Mouse (Mus musculus) heart, embryonic 14.5 days (tissue): Measurements from ENCODE around the gene Cyp2ab1. TPM values are rescaled to one million over a fixed set of nuclear protein-coding genes. Genes with fewer than 3 reads are reported as not detected.

ENCODE experiments used
- ATAC-seq: fragments of 200-750 bp; cut with Nextera tagmentation; 2 replicates; pipeline ENCODE4 v1.8.0; 2017; ENCODE audit warnings: low read depth, moderate TSS enrichment; ENCODE audit not compliant: insufficient number of reproducible peaks, insufficient read depth, low FRiP score
- H3K27ac ChIP-seq, 2 experiments: fragments of 200-500 bp in 1 of 2; fragments of 300-500 bp in 1 of 2; sonication (generic) in 1 of 2; replicated peaks in 1 of 2; 2 replicates each; pipeline ENCODE4 v1.5.1; 2012 to 2014; ENCODE audit warnings: low read depth in 2 of 2, low read length in 2 of 2, control low read depth in 1 of 2, mild to moderate bottlenecking in 1 of 2, mixed read lengths in 1 of 2; ENCODE audit not compliant: control insufficient read depth in 1 of 2, insufficient read depth in 1 of 2
- H3K27me3 ChIP-seq: fragments of 300-500 bp; sonication (generic); 2 replicates; pipeline ENCODE4 v1.6.1; 2014; ENCODE audit warnings: mild to moderate bottlenecking, low read length, control low read depth; ENCODE audit not compliant: control insufficient read depth, insufficient read depth
- H3K36me3 ChIP-seq: fragments of 300-500 bp; sonication (generic); 2 replicates; pipeline ENCODE4 v1.6.1; 2014; ENCODE audit warnings: mild to moderate bottlenecking, control low read depth, low read length, mixed read lengths; ENCODE audit not compliant: control insufficient read depth, insufficient read depth
- H3K4me1 ChIP-seq, 2 experiments: fragments of 200-500 bp in 1 of 2; fragments of 300-500 bp in 1 of 2; sonication (generic) in 1 of 2; 2 replicates each; pipeline ENCODE4 v1.6.1; 2012 to 2014; ENCODE audit warnings: low read length in 2 of 2, control low read depth in 1 of 2, mixed read lengths in 1 of 2; ENCODE audit not compliant: control insufficient read depth in 2 of 2, insufficient read depth in 2 of 2
- H3K4me2 ChIP-seq: fragments of 300-500 bp; sonication (generic); 2 replicates; pipeline ENCODE4 v1.6.1; 2014; ENCODE audit warnings: mild to moderate bottlenecking, low read length
- H3K4me3 ChIP-seq, 2 experiments: fragments of 200-500 bp in 1 of 2; fragments of 300-500 bp in 1 of 2; sonication (generic) in 1 of 2; 2 replicates each; pipeline ENCODE4 v1.5.1; 2012 to 2014; ENCODE audit warnings: low read length in 2 of 2, mild to moderate bottlenecking in 2 of 2, control low read depth in 1 of 2, low read depth in 1 of 2, moderate library complexity in 1 of 2; ENCODE audit not compliant: control insufficient read depth in 1 of 2, insufficient read depth in 1 of 2
- H3K9ac ChIP-seq: fragments of 300-500 bp; sonication (generic); 2 replicates; pipeline ENCODE4 v1.6.1; 2014; ENCODE audit warnings: mild to moderate bottlenecking, low read length
- H3K9me3 ChIP-seq: fragments of 300-500 bp; sonication (generic); 2 replicates; pipeline ENCODE4 v1.6.1; 2016; ENCODE audit warnings: low read length, control low read depth; ENCODE audit not compliant: control insufficient read depth
- WGBS: fragments of 180-500 bp; shearing (Covaris S2); extraction: QIAGEN DNeasy Blood & Tissue Kit; methylation state at CpG from one replicate; pipeline ENCODE4 v1.1.7; 2014; 5-methylcytosine and 5-hydroxymethylcytosine counted together
- polyA plus RNA-seq: library from polyadenylated mRNA; unstranded; fragments of >200 nt; fragmentation: Nextera tagmentation; extraction: Ambion mirVana; gene quantifications from 2 replicates; pipeline ENCODE4 v1.2.1, GENCODE M21; 2014

The Cyp2ab1 gene
- polyA plus RNA-seq, 1 experiment from 2014 or later, result not detected

DNA sequence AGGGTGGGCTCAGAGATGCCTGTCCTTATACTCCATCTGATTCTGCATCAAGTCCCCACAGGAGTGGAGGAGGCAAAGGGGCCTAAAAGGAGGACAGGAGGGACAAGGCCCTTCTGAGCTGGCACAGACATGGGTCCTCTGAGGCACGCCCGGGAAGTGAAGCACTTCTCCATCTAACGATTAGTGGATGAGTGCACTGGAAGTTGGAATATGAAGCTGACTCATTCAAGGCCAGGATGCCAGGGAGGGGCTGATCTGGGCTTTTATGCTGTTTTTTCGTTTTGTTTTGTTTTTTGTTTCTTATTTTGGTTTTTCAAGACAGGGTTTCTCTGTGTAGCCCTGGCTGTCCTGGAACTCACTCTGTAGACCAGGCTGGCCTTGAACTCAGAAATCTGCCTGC is 9.9 kb downstream of the Cyp2ab1 start:
- Histone ChIP-seq H3K4me3 (no peak overlapping the region), H3K27me3 (no peaks in the 10 kb centered on the region), H3K9ac (no peak overlapping the region), H3K9me3 (no peaks in the 10 kb centered on the region), H3K4me2 (no peak overlapping the region), H3K4me1 (no peaks in the 10 kb centered on the region), H3K27ac (no peak overlapping the region), H3K36me3 (no peaks in the 10 kb centered on the region)
- WGBS, result 87% methylated on average over 4 of the region's 4 CpGs
- no peak for ATAC-seq

GRCm38 (mm10) chr16:20312272-20312671 is 12.9 kb downstream of the Cyp2ab1 start:
- WGBS, result 53% methylated on average over 14 of the region's 14 CpGs
- no peak for ATAC-seq

GRCm38 (mm10) chr16:20301770-20302649 is 23.2 kb downstream of the Cyp2ab1 start, which contains the start of gene Parl:
Gene Parl, minus strand, starts transcription at chr16:20302387.
- peak; percentile 83 for ATAC-seq
- under 1% methylated on average over 50 of the region's 52 CpGs for WGBS
- Histone ChIP-seq H3K4me2 (peak within 1 kb of the TSS; percentile 73), H3K27ac (peak within 1 kb of the TSS; percentile 63 to 75), H3K4me1 (peaks cover 3 to 20% of the 10 kb centered on the region in 2 experiments; a peak in 3 of 4 replicates), H3K27me3 (no peaks in the 10 kb centered on the region), H3K4me3 (peak within 1 kb of the TSS; percentile 72 to 93), H3K9me3 (no peaks in the 10 kb centered on the region), H3K9ac (peak within 1 kb of the TSS; percentile 89), H3K36me3 (peaks cover 12% of the 10 kb centered on the region)

More at GRCm38 (mm10) chr16:20312272-20312671, 12.9 kb downstream of the Cyp2ab1 start:
- Histone ChIP-seq H3K4me2 (no peak overlapping the region), H3K36me3 (no peaks in the 10 kb centered on the region), H3K27me3 (no peaks in the 10 kb centered on the region), H3K4me3 (no peak overlapping the region), H3K9ac (0 out of 2 replicates have a peak overlapping the region, but pooled peaks have one; percentile 4), H3K27ac (no peak overlapping the region), H3K9me3 (no peaks in the 10 kb centered on the region), H3K4me1 (no peaks in the 10 kb centered on the region)

GRCm38 (mm10) chr16:20300076-20300475 is 25.1 kb downstream of the Cyp2ab1 start:
- 0 out of 2 replicates have a peak overlapping the region, but pooled peaks have one; percentile 73 for H3K4me2 ChIP-seq
- H3K9me3 ChIP-seq, result no peaks in the 10 kb centered on the region
- no peaks in the 10 kb centered on the region for H3K27me3 ChIP-seq
- WGBS, result 92% methylated on average over 2 of the region's 2 CpGs
- no peak for ATAC-seq
- no peak overlapping the region for H3K27ac ChIP-seq
- H3K9ac ChIP-seq, result peak overlapping the region; percentile 89; the same call in 1 of the 2 replicates
- peaks cover 32% of the 10 kb centered on the region for H3K36me3 ChIP-seq
- no peak overlapping the region for H3K4me3 ChIP-seq
- H3K4me1 ChIP-seq, result peaks cover 3 to 20% of the 10 kb centered on the region in 2 experiments; a peak in 3 of 4 replicates

GRCm38 (mm10) chr16:20280238-20280637 is 45.0 kb downstream of the Cyp2ab1 start:
- no peaks in the 10 kb centered on the region for H3K27me3 ChIP-seq
- H3K27ac ChIP-seq, result no peak overlapping the region
- 0 out of 4 replicates have a peak, but pooled peaks cover 0 to 5% of the 10 kb centered on the region in 2 experiments for H3K4me1 ChIP-seq
- no peaks in the 10 kb centered on the region for H3K9me3 ChIP-seq
- peaks cover 68% of the 10 kb centered on the region for H3K36me3 ChIP-seq
- no peak overlapping the region for H3K4me2 ChIP-seq
- H3K9ac ChIP-seq, result no peak overlapping the region
- WGBS, result 72% methylated on average over 4 of the region's 4 CpGs
- ATAC-seq, result no peak
- H3K4me3 ChIP-seq, result no peak overlapping the region

DNA sequence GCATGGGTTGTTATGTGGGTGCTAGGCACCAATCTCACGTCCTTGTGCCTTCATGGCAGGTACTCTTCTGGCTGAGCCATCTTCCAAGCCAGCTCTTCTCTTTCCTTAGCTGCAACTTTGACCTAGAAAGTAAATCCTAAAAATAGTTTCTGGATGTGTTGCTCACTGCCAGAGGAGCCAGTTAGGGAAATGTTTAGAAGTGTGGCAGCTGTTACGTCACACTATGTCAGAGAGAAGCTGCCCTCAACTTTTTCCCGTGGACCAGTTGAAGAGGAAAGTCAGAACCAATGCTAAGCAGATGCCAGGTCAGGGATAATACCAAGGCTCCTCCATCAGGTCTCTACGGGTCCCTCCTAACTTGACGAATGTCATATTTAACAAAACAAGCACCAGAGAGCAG is 45.8 kb downstream of the Cyp2ab1 start:
- no peak overlapping the region for H3K4me3 ChIP-seq
- H3K4me2 ChIP-seq, result no peak overlapping the region
- no peak overlapping the region for H3K9ac ChIP-seq
- no peak overlapping the region for H3K27ac ChIP-seq
- ATAC-seq, result no peak
- H3K9me3 ChIP-seq, result no peaks in the 10 kb centered on the region
- 67% methylated on average over 5 of the region's 5 CpGs for WGBS
- H3K4me1 ChIP-seq, result 0 out of 4 replicates have a peak, but pooled peaks cover 0 to 5% of the 10 kb centered on the region in 2 experiments
- H3K27me3 ChIP-seq, result no peaks in the 10 kb centered on the region
- H3K36me3 ChIP-seq, result peaks cover 59% of the 10 kb centered on the region

GRCm38 (mm10) chr16:20272994-20273393 is 52.2 kb downstream of the Cyp2ab1 start:
- peaks cover 0 to 8% of the 10 kb centered on the region in 2 experiments; a peak in 1 of 4 replicates for H3K4me1 ChIP-seq
- no peak overlapping the region for H3K27ac ChIP-seq
- WGBS, result 5% methylated on average over 3 of the region's 3 CpGs
- H3K9me3 ChIP-seq, result no peaks in the 10 kb centered on the region
- no peak overlapping the region for H3K4me3 ChIP-seq
- ATAC-seq, result no peak
- no peak overlapping the region for H3K9ac ChIP-seq
- no peak overlapping the region for H3K4me2 ChIP-seq
- peaks cover 2% of the 10 kb centered on the region; the same call in 1 of the 2 replicates for H3K36me3 ChIP-seq
- no peaks in the 10 kb centered on the region for H3K27me3 ChIP-seq
